Mouse (Mus musculus) macrophage (primary cell): Measurements from ENCODE around the gene Hist1h4b. TPM values are rescaled to one million over a fixed set of nuclear protein-coding genes. Genes with fewer than 3 reads are reported as not detected.

ENCODE experiments used
- H3K27ac ChIP-seq: fragments of 350-480 bp; formaldehyde crosslinking; 2 replicates; pipeline ENCODE4 v1.9.0; 2021
- H3K36me3 ChIP-seq: fragments of 350-480 bp; formaldehyde crosslinking; 2 replicates; pipeline ENCODE4 v1.9.0; 2021; ENCODE audit errors: inconsistent target
- H3K4me3 ChIP-seq: fragments of 350-480 bp; formaldehyde crosslinking; 2 replicates; pipeline ENCODE4 v1.9.0; 2021; ENCODE audit errors: inconsistent target
- H3K79me2 ChIP-seq: fragments of 350-480 bp; formaldehyde crosslinking; 2 replicates; pipeline ENCODE4 v1.9.0; 2021; ENCODE audit errors: inconsistent target
- WGBS: methylation state at CpG from one replicate; pipeline ENCODE4 v1.1.7; 2026; ENCODE audit warnings: inconsistent platforms; ENCODE audit not compliant: missing documents; 5-methylcytosine and 5-hydroxymethylcytosine counted together
- polyA plus RNA-seq: library from polyadenylated mRNA; stranded (reverse); fragments of 250-400 nt; gene quantifications from 3 replicates; pipeline ENCODE4 v1.2.4, GENCODE M21; 2018; ENCODE audit warnings: inconsistent platforms

Gene Hist1h4b
- polyA plus RNA-seq, 1 experiment from 2014 or later = 0.99 TPM

GRCm38 (mm10) chr13:23772561-23773313, 15.9 kb downstream of the Hist1h4b start:
- no peaks in the 10 kb centered on the region for H3K36me3 ChIP-seq
- H3K79me2 ChIP-seq = no peaks in the 10 kb centered on the region
- 57% methylated on average over 21 of the region's 21 CpGs for WGBS
- no peak overlapping the region for H3K27ac ChIP-seq
- no peak overlapping the region for H3K4me3 ChIP-seq

DNA sequence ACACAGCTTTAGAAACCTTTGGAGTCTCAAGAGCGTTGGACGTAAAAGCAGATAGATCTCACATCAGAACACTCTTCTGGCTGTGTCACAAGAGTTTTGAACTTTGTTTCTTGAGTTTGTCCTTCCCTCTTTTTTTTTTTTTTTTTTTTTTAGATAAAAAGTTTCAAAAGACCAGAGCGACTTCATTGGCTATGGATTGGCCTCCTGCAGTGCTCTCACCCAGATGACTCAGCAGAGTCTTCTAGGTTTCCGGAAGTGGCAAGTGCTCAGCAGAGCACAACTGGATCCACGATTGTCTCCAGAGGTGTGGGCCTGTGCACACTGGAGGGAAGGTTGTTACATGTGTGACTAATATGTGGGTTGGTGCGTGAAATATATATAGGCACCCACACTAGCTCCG, 21.5 kb downstream of the Hist1h4b start:
- no peaks in the 10 kb centered on the region for H3K36me3 ChIP-seq
- no peak overlapping the region for H3K4me3 ChIP-seq
- 69% methylated on average over 7 of the region's 7 CpGs for WGBS
- H3K79me2 ChIP-seq = no peaks in the 10 kb centered on the region
- no peak overlapping the region for H3K27ac ChIP-seq

DNA sequence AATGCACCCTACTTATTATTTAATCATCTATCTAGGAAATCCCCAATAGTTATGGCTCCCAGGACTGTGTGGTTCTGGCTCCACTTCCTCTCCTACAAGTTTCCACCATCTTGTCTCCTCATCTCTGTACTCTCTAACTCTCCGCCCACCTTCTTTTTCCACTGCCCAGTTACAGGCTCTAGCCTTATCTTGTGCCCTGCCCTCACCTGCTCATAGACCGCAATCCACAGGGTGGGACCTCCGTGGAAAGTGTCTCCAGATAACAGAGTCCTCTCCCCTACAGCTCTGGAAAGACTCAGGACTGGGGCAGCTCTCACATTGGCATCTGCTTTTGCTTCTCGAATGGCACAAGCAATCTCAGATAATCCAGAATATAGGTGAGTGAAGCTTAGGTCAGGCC, 22.2 kb downstream of the Hist1h4b start:
- Histone ChIP-seq H3K36me3 (no peaks in the 10 kb centered on the region), H3K4me3 (no peak overlapping the region), H3K79me2 (no peaks in the 10 kb centered on the region), H3K27ac (no peak overlapping the region)
- WGBS = 96% methylated on average over 4 of the region's 4 CpGs

DNA sequence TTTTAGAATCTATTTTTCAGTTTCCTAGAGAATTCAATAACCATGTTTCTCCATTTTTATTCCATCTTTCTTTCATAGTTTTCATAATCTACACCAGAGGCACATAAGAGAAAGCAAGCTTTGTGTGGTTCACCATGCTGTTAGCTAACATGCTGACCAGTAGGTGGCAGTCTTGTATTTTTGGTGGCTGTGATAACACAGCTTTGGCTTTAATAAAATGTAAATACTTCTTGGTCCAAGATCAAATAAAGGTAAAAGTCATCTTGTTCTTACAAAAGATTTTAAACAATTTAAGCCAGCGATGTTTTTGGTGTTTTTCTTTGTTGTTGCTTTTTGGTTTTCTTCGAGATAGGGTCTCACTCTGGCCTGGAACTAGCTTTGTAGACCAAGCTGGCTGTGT, 35.7 kb downstream of the Hist1h4b start:
- H3K79me2 ChIP-seq = no peaks in the 10 kb centered on the region
- no peaks in the 10 kb centered on the region for H3K36me3 ChIP-seq
- no peak overlapping the region for H3K27ac ChIP-seq
- H3K4me3 ChIP-seq = no peak overlapping the region
- 43% methylated on average over 2 of the region's 2 CpGs for WGBS

DNA sequence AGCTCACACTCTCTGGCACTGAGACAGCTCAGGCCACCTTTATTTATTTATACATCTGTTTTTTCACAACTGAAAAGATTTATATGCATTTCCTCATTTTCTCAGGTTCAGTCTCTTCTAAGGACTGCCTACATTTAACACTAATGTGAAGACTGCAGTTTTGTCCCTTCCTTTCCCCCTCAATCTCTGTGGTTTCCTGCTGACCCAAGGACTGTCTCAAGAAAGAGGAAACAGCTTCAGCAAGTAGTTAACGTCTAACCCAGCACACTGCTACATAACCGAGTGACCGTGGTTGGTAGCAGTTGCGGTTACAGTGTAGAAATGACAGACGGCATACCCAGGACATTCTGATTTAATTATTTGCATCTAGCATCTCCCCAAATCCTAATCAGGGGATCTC, 42.6 kb downstream of the Hist1h4b start:
- Histone ChIP-seq H3K79me2 (no peaks in the 10 kb centered on the region), H3K36me3 (no peaks in the 10 kb centered on the region), H3K27ac (peak overlapping the region; percentile 5; the same call in 1 of the 2 replicates), H3K4me3 (no peak overlapping the region)
- under 1% methylated on average over 5 of the region's 5 CpGs for WGBS

- WGBS = 88% methylated on average over 2 of the region's 2 CpGs
- H3K4me3 ChIP-seq = no peak overlapping the region
- H3K79me2 ChIP-seq = no peaks in the 10 kb centered on the region
- H3K36me3 ChIP-seq = no peaks in the 10 kb centered on the region
- no peak overlapping the region for H3K27ac ChIP-seq
Observed at GRCm38 (mm10) chr13:23804532-23804931, 47.7 kb downstream of the Hist1h4b start.

- H3K27ac ChIP-seq = no peak within 1 kb of the TSS
- WGBS = 95% methylated on average over 15 of the region's 15 CpGs
- H3K79me2 ChIP-seq = no peaks in the 10 kb centered on the region
- H3K36me3 ChIP-seq = no peaks in the 10 kb centered on the region
- H3K4me3 ChIP-seq = no peak within 1 kb of the TSS
Observed at GRCm38 (mm10) chr13:23806422-23807052, 49.7 kb downstream of the Hist1h4b start, which contains the start of gene Slc17a2. Slc17a2 (plus strand) TSS chr13:23806993.

Other genes with a start within 250 kb of the Hist1h4b start
- 1.0 to 1.9 TPM in 2 of 3 replicates, not detected in the other for gene Hist1h4h, start 226.0 kb upstream of the Hist1h4b start, polyA plus RNA-seq
- not detected in 3 replicates for gene Hist1h2af, start 223.1 kb upstream of the Hist1h4b start, polyA plus RNA-seq
- not detected in 3 replicates for gene Hist1h3g, start 221.6 kb upstream of the Hist1h4b start, polyA plus RNA-seq
- gene Hist1h2bh, start 213.6 kb upstream of the Hist1h4b start, polyA plus RNA-seq = 0.09 to 0.34 TPM (median 0.15 TPM) in 3 replicates
- gene Hist1h3f, start 213.0 kb upstream of the Hist1h4b start, polyA plus RNA-seq = not detected in 3 replicates
- gene Hist1h4f, start 205.4 kb upstream of the Hist1h4b start, polyA plus RNA-seq = not detected in 3 replicates
- 0.05 to 0.10 TPM (median 0.10 TPM) in 3 replicates for gene Hist1h1d, start 203.8 kb upstream of the Hist1h4b start, polyA plus RNA-seq
- gene Hist1h3e, start 194.6 kb upstream of the Hist1h4b start, polyA plus RNA-seq = 0.26 TPM in 1 of 3 replicates, not detected in the others
- 0.70 to 2.0 TPM (median 0.90 TPM) in 3 replicates for gene Hist1h2ae, start 185.8 kb upstream of the Hist1h4b start, polyA plus RNA-seq
- 0.65 to 7.9 TPM (median 2.9 TPM) in 3 replicates for gene Hist1h2bg, start 185.6 kb upstream of the Hist1h4b start, polyA plus RNA-seq
- gene Hist1h2bf, start 182.8 kb upstream of the Hist1h4b start, polyA plus RNA-seq = not detected in 3 replicates
- gene Hist1h2ad, start 182.6 kb upstream of the Hist1h4b start, polyA plus RNA-seq = not detected in 3 replicates
- gene Hist1h3d, start 181.2 kb upstream of the Hist1h4b start, polyA plus RNA-seq = 0.13 to 1.1 TPM in 2 of 3 replicates, not detected in the other
- gene Hist1h4d, start 175.4 kb upstream of the Hist1h4b start, polyA plus RNA-seq = 0.13 TPM in 1 of 3 replicates, not detected in the others
- 0.35 to 1.0 TPM (median 0.76 TPM) in 3 replicates for gene Hist1h2be, start 135.9 kb upstream of the Hist1h4b start, polyA plus RNA-seq
- 0.16 to 0.34 TPM (median 0.26 TPM) in 3 replicates for gene Hist1h1e, start 134.5 kb upstream of the Hist1h4b start, polyA plus RNA-seq
- 0.20 to 0.36 TPM (median 0.33 TPM) in 3 replicates for gene Hist1h2ac, start 73.1 kb upstream of the Hist1h4b start, polyA plus RNA-seq
- gene Hist1h2bc, start 72.8 kb upstream of the Hist1h4b start, polyA plus RNA-seq = 101 to 170 TPM (median 160 TPM) in 3 replicates
- not detected in 3 replicates for gene Hist1h1t, start 61.2 kb upstream of the Hist1h4b start, polyA plus RNA-seq
- gene Hist1h4c, start 58.6 kb upstream of the Hist1h4b start, polyA plus RNA-seq = 0.53 TPM in 1 of 3 replicates, not detected in the others
- 27.7 to 67.4 TPM (median 36.4 TPM) in 3 replicates for gene Hfe, start 46.2 kb upstream of the Hist1h4b start, polyA plus RNA-seq
- gene Hist1h1c, start 18.2 kb upstream of the Hist1h4b start, polyA plus RNA-seq = 72.8 to 156 TPM (median 87.8 TPM) in 3 replicates
- gene Hist1h3c, start 11.4 kb upstream of the Hist1h4b start, polyA plus RNA-seq = not detected in 3 replicates
- gene Hist1h2bb, start 10.3 kb upstream of the Hist1h4b start, polyA plus RNA-seq = not detected in 3 replicates
- gene Hist1h2ab, start 5.9 kb upstream of the Hist1h4b start, polyA plus RNA-seq = not detected in 3 replicates
- not detected in 3 replicates for gene Hist1h3b, start 4.7 kb upstream of the Hist1h4b start, polyA plus RNA-seq
- not detected in 3 replicates for gene Hist1h4a, start 4.2 kb downstream of the Hist1h4b start, polyA plus RNA-seq
- not detected in 3 replicates for gene Hist1h3a, start 5.4 kb downstream of the Hist1h4b start, polyA plus RNA-seq
- gene Hist1h1a, start 6.7 kb downstream of the Hist1h4b start, polyA plus RNA-seq = 0.43 TPM in 1 of 3 replicates, not detected in the others
- not detected in 3 replicates for gene Trim38, start 12.9 kb downstream of the Hist1h4b start, polyA plus RNA-seq
- not detected in 3 replicates for gene Slc17a2, start 50.0 kb downstream of the Hist1h4b start, polyA plus RNA-seq
- gene Slc17a3, start 82.4 kb downstream of the Hist1h4b start, polyA plus RNA-seq = not detected in 3 replicates
- gene Slc17a1, start 110.7 kb downstream of the Hist1h4b start, polyA plus RNA-seq = not detected in 3 replicates
- not detected in 3 replicates for gene Slc17a4, start 158.0 kb downstream of the Hist1h4b start, polyA plus RNA-seq
- gene Hist1h2ba, start 177.1 kb downstream of the Hist1h4b start, polyA plus RNA-seq = not detected in 3 replicates
- not detected in 3 replicates for gene Hist1h2aa, start 177.4 kb downstream of the Hist1h4b start, polyA plus RNA-seq
- gene Scgn, start 234.2 kb downstream of the Hist1h4b start, polyA plus RNA-seq = not detected in 3 replicates